Mouse (Mus musculus): ENCODE data around the gene Tmem30b.
"Not testable (repeated sequence)": the region's sequence is repeated elsewhere in the genome, so short reads cannot be mapped to it uniquely, and the experiment has no call there.

DNA sequence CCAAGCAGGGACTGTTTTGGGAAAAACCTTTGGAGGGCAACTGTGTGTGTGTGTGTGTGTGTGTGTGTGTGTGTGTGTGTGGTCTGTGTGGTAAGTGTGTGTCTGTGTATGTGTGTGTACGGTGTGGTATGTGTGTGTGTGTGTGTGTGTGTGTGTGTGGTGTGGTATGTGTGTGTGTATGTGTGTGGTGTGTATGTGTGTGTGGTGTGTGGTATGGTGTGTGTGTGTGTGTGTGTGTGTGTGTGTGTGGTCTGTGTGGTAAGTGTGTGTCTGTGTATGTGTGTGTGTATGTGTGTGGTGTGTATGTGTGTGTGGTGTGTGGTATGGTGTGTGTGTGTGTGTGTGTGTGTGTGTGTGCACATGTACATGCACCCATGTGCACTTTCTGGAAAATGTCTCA lies 18.1 kb downstream of the Tmem30b start:
- TF ChIP-seq CTCF, EP300 (IDR thresholded peaks at IDR 0.05): not testable (repeated sequence)

All from lung, postnatal 0 days (tissue).